Mouse (Mus musculus) T-helper 1 cell (primary cell): ENCODE measurements at regions not wholly inside any gene's neighbourhood (a gene's known extent, or its start where the extent isn't known, plus 50 kb on each side); places are given as distances from the start of the nearest gene placed in this dataset.

ENCODE experiments used
- in situ Hi-C: fragments of 300-600 bp; cut with MboI, MseI; formaldehyde crosslinking; loops from one replicate; pipeline ENCODE4 v1.15.1; 2025; ENCODE audit warnings: high pct_unique_total_duplicates

GRCm38 (mm10) chr14:76917139-76917929, 119.2 kb upstream of the Ccdc122 start:
- in situ Hi-C loops, result no loop called here

GRCm38 (mm10) chr14:76913850-76914249, 122.7 kb upstream of the Ccdc122 start:
- in situ Hi-C loops, result no loop called here

GRCm38 (mm10) chr14:76912301-76913001, 124.1 kb upstream of the Ccdc122 start:
- in situ Hi-C loops, result no loop called here

GRCm38 (mm10) chr14:76911271-76911670, 125.3 kb upstream of the Ccdc122 start:
- in situ Hi-C loops, result no loop called here

- in situ Hi-C loops, result no loop called here
Measured at GRCm38 (mm10) chr14:76910186-76910585, 126.4 kb upstream of the Ccdc122 start.

GRCm38 (mm10) chr14:76907941-76908340, 128.6 kb upstream of the Ccdc122 start:
- in situ Hi-C loops, result no loop called here

- in situ Hi-C loops, result no loop called here
Measured at GRCm38 (mm10) chr14:76902962-76903757, 133.4 kb upstream of the Ccdc122 start.

GRCm38 (mm10) chr14:76901490-76901889, 135.1 kb upstream of the Ccdc122 start:
- in situ Hi-C loops, result no loop called here

DNA sequence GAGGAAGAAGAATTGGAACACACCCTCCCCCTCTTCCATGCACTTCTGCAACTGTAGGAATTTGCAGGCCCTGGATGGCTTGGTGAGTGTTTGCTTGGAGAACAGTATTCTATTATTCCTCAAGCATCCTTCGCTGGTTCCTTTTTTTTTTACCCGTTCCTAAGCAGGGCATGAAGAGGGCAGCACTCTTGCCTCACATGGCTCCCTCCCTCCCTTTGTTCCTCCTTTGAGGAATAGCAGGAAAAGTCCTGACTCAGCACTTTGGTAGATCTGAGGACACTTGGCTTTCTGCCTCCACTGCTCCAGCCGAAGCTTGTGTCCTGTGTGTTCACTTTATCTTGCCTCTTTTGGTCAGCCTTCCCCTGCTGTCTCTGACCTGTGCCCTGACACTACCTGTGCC, 137.2 kb upstream of the Ccdc122 start:
- in situ Hi-C loops, result no loop called here

DNA sequence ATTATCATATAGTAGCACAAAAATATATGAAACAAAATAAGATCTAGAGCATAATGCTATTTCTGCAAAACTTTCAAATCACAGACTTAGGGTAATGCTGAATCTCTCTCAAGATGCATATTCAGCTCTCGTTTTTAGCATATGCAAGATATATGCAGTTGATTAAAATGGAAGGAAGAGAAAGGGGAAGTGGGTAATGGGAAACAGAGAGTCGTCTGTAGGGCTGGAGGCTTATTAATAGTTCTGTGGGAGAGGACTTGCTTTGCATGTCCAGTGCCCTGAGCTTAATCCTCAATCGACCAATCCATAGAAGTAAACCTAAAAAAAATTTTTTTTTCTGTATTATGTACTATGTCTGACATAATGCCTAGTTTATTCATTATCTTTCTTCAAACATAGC, 148.9 kb upstream of the Ccdc122 start:
- in situ Hi-C loops, result loop anchor here (10.0 kb wide), 1 partner anchor 403 kb away; no protein-coding TSS in a partner anchor

DNA sequence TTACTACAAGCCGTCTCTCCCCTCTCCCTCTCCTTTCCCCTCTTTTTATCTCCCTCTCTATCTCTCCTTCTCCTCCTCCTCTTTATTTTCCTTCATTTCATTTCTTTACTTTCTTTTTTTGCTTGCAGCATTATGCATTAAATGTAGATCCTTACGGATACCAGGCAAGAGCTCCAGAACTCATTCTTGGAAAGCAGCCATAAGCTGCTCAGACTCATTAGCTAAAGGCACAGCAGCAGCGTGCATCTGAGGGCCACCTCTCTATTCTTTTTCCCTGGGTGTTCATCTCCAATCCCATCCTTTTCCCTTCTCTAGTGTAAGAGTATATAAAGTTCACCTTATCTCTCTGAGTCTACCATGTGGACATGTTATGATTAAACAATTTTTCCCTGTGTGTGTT, 149.4 kb upstream of the Ccdc122 start:
- in situ Hi-C loops, result loop anchor here (10.0 kb wide), 1 partner anchor 402 kb away; no protein-coding TSS in a partner anchor

DNA sequence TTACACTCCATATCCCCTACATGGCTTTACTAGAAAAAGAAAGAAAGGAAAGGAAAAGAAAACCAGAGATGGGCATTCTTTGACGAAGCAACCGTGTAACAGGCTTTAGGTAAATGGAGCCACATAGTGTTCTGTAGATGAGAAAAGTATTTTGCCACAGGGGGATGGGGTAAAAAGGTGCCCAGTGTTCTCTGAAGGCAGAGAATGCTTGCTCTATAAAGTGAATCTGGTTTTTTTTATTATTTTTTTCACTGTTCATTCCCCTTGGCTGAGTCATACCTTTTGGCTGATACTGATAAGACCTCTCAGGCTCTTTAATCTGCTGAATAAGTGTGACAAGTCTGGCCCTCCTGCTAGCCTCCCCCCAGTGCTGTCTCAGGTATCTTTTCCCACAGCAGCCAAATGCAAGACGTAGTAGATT, 153.3 kb upstream of the Ccdc122 start:
- in situ Hi-C loops, result loop anchor here (10.0 kb wide), 1 partner anchor 398 kb away; no protein-coding TSS in a partner anchor

DNA sequence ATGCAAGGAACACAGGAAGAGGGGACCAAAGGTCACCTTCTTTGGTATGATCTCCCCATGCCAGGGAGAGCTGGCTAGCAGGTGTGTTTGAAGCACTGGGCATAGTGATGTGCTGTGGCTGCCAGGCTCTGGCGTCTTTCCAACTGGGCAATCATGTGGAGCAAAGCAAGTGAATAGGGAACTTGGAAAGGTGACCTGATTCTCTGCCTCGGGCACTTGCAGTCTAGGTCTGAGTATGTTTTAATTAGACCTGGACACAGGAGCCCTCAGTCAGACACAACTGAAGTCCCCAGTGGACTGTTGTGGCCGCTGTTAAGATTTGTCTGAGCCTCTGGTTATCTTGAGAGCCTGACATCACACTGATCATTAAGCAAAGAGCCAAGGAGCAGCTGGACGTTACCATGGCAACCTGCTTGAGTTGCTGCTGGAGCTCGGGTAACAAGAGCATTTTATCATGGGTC, 153.8 kb upstream of the Ccdc122 start:
- in situ Hi-C loops, result loop anchor here (10.0 kb wide), 1 partner anchor 398 kb away; no protein-coding TSS in a partner anchor

DNA sequence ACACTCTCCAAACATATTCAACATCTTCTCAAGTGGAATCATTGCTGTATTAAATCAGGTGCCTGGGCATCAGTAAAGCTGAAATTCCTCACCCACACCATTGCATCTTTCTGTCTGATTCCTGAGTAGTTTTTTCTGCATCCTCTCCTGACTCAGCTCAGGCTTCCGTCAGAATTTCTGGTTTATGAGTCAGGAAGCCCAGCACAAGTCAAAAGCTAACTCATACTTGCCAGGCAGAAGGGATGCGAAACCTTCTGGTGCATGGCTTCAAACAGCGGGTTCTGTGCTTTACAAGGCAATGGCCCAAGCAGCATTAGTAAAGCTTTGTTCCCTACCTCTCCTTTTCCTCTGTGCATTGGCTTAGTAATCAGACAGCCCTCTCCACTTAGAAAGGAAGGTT, 155.7 kb upstream of the Ccdc122 start:
- in situ Hi-C loops, result loop anchor here (10.0 kb wide), 1 partner anchor 396 kb away; no protein-coding TSS in a partner anchor

- in situ Hi-C loops, result no loop called here
Measured at GRCm38 (mm10) chr14:76877306-76877705, 159.3 kb upstream of the Ccdc122 start.

GRCm38 (mm10) chr14:76876015-76876414, 160.6 kb upstream of the Ccdc122 start:
- in situ Hi-C loops, result no loop called here

DNA sequence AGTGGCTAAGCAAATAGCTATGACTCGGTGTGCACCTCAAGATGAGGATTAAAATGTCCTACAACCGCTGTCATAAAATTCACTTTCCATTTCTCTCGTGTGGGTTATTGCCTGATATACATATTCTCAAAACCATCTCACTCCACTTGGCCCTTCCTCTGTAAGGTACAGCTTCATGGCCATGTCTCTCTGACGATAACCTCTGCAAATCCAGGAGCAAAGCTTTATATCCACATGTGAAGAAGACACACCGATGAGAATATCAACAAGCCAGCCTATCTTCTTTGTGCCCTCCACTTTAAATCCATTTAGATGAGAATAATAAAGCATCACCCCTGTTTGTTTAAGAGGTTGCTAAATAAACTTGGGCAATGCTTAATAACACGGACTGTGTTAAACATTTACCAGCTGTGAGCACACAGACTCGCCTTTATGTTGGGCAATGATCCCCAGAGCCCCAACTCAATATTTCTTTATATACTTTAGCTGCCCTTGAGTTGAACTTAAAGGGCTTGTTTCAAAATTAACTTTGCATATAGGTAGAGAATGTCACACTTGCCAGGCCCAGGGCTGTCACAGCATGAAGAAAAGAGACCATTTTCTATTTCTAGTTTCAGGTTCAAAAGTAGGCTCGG, 161.2 kb upstream of the Ccdc122 start:
- in situ Hi-C loops, result no loop called here

- in situ Hi-C loops, result loop anchor here (5.0 kb wide), 1 partner anchor 367 kb away; no protein-coding TSS in a partner anchor
Measured at GRCm38 (mm10) chr14:76874542-76875265, 161.9 kb upstream of the Ccdc122 start.

GRCm38 (mm10) chr14:76873684-76874083, 162.9 kb upstream of the Ccdc122 start:
- in situ Hi-C loops, result loop anchor here (5.0 kb wide), 1 partner anchor 366 kb away; no protein-coding TSS in a partner anchor

- in situ Hi-C loops, result loop anchor here (5.0 kb wide), 1 partner anchor 366 kb away; no protein-coding TSS in a partner anchor
Measured at GRCm38 (mm10) chr14:76872976-76873375, 163.6 kb upstream of the Ccdc122 start.
